Mouse (Mus musculus): Measurements from ENCODE around the gene Fank1.
A peak's percentile ranks its signal among the peaks of the same experiment; 100 is the strongest.
"Not testable (repeated sequence)": the region's sequence is repeated elsewhere in the genome, so short reads cannot be mapped to it uniquely, and the experiment has no call there.

The Fank1 gene

GRCm38 (mm10) chr7:133839546-133839945 is 62.9 kb downstream of the Fank1 start:
- DNase-seq = no peak

DNA sequence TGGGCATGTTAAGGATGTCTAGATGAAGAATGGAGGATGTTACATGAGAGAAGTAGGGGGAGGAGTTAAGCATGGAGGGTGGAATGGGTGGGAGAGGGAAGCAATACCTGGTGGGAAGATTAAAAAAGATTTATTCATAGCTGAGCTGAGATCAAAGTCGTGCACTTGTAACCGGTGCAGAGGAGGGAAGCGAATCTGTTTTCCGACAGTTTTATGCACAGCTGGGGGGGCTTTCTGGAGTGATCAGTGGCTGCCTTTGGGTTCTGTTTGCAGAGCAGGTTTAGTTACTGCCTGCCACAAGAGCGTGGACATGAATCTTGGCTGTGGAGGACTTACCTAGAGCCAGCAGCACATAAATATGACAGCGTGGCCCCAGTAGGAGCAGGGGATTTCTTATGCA is 65.4 kb downstream of the Fank1 start:
- DNase-seq = no peak

DNA sequence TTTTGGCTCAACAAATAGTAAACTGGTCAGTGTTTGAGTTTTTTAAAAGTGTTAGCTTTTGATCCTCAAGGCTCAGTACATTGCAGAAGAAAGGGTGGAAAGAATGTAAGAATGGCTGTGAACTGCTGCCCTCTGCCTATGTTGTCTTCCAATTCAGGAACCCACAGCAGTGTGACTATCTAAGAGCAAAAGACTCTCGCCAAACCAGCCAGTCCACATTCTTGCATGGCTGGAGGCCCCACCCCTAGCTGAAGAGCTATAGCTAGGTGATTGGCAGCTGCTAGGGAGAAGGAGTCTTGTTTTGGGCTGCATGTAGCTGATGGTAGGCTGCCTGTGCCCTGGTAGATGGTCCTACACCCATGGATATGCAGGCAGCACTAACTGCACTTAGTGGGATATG is 70.5 kb downstream of the Fank1 start:
- peak; percentile 16 to 20 for DNase-seq

GRCm38 (mm10) chr7:133848180-133848579 is 71.5 kb downstream of the Fank1 start:
- no peak for DNase-seq

DNA sequence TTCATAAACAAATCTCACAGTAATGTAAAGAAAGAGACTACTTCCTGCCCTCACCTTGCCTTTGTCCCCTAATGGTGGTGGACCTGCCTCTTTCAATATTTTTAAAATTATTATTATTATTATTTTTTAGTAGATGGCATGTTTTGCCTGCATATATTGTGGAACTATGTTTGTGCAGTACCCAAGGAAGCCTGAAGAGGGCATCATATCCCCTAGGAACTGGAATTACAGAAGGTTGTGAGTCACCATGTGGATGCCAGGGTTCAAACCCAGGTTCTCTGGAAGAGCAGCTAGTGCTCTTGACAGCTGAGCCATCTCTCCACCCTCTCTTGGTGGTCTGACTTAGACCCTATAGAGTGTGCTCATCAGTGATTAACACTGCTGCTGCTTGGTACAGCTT is 74.1 kb downstream of the Fank1 start:
- no peak for DNase-seq

GRCm38 (mm10) chr7:133856278-133856677 is 79.6 kb downstream of the Fank1 start:
- peak; percentile 63 to 72 for DNase-seq

GRCm38 (mm10) chr7:133858506-133858905 is 81.8 kb downstream of the Fank1 start:
- DNase-seq = no peak

GRCm38 (mm10) chr7:133859548-133859947 is 82.9 kb downstream of the Fank1 start:
- DNase-seq = no peak

GRCm38 (mm10) chr7:133862233-133862632 is 85.6 kb downstream of the Fank1 start:
- no peak for DNase-seq

GRCm38 (mm10) chr7:133862723-133863122 is 86.1 kb downstream of the Fank1 start:
- no peak for DNase-seq

- DNase-seq = no peak
Measured at GRCm38 (mm10) chr7:133863151-133863550, 86.5 kb downstream of the Fank1 start.

DNA sequence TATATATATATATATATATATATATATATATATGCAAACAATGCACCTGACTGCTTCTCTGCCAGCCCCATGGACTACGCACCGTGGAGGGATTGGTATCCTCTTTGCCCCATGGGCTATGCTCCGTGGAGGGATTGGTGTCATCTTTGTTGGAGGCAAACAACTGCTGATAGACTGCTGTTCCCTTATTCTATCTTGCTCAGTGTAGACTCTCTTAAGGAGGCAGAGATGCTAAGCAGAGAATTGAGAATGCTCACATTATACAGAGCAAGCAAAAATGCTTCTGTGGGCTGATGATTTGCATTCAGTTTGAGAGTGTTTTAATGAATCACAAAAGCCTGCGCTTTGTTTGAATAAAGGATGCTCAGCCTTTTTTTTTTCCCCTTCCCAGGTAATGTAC is 87.0 kb downstream of the Fank1 start:
- DNase-seq = no peak

DNA sequence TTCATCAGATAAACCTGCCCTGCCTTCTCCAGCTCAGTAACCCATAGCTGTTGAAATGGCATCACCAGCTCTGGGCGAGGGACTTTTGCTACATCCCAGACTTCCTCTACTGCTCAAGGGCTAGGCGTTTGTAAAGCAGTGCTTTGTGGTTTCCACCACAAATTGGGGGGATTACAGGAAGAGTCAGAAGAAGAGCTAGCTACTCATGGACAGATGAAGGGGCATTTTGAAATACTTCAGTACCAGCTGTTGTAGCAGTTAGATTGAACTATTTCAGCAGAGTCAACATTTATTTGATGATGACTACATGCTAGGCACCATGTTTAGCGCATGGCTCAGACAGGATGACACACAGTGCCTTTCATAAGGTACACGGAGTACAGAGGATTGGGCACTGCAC is 93.6 kb downstream of the Fank1 start:
- DNase-seq = no peak

DNA sequence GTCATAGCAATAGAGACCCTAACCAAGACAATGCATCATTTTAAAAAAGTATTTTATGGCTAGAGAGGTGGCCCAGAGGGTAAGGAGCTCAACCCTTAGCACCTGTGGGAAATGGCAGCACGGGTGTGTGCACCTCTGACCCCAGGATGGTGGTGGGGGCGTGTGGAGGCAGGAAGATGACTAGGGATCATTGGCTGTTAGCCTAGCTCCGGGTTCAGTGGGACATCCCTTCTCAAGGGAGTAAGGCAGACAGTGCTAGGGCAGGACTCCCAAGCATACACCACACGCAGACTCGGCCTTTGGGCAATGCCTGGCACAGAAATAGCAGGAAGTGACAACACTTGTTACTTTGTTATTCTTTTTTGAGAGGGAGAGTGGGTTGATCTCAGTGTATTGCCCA is 96.0 kb downstream of the Fank1 start:
- DNase-seq = no peak

GRCm38 (mm10) chr7:133876139-133876538 is 99.5 kb downstream of the Fank1 start:
- DNase-seq = no peak

- DNase-seq = no peak
Measured at GRCm38 (mm10) chr7:133876646-133877342, 100.1 kb downstream of the Fank1 start.

GRCm38 (mm10) chr7:133879761-133880160 is 103.1 kb downstream of the Fank1 start:
- DNase-seq = no peak

- DNase-seq = not testable (repeated sequence)
Measured at GRCm38 (mm10) chr7:133884759-133885431, 108.2 kb downstream of the Fank1 start.

DNA sequence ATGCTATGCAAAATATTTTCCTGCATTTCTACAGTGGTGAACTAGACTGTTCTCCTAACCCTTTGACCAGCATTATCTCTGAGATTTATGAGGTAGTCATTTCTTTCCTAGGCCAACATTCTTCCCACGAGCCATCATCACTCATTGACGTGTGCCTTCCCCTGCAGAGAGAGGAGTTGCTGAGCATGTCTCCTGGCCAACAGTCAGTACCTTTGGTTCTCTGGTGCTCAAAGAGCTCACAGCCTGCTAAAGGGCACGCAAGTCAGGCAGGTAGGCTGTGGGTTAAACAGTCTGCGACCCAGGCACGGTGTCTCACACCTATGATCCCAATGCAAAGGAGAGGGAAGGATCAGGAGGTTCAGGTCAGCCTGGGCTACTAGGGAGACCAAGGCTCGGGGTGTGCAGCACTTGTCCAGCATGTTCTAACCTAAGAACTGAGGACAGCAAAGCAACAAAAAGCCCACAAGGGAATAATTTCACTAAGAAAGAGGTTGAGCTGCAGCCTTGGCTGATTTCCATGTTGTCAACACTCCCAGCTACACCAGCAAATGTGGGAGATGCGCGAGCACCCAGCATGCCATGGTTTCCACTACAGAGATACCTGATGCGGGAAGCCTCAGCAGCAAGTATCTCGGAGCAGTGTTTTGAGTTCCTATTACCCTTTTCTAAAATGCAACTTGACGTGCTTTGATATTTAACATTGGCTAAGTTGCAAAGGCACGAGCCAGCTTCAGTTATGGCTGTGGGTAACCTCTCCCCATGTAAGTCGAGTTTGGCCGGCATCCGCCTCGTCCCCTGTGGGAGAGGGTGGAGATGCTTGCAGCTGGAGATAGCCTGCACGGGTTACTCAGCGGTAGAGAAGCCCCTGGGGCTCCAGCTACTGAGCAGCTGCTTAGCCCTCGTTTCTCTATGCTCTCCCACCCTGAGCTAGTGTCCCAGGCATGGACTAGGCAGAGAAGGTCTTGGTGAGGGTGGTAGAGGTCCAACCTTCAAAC is 112.6 kb downstream of the Fank1 start:
- DNase-seq = peak in 1 of 2 experiments; percentile 4

GRCm38 (mm10) chr7:133889986-133890385 is 113.3 kb downstream of the Fank1 start:
- no peak for DNase-seq

- no peak for DNase-seq
Measured at GRCm38 (mm10) chr7:133891298-133891697, 114.6 kb downstream of the Fank1 start.

DNA sequence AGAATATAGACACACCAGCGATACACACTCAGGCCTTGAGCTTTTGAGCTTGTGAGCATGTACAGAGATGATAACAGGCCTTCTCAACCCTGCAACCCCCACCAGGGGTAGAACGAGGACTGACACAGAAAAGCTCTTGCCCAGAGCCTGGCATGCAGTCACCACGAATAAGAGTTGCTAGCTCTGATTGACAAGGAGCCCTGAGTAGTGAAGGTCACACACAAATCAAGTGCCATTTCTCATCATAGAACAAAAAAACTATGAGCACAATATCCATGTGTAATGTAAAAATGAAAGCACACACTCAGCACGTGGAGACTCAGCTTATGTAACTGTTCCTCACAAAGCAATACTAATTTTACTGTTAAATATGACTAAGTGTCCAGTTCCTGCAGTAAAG is 115.1 kb downstream of the Fank1 start:
- no peak for DNase-seq

GRCm38 (mm10) chr7:133899391-133899790 is 122.7 kb downstream of the Fank1 start:
- no peak for DNase-seq

Data from kidney, adult 8-10 months (tissue).